Mouse (Mus musculus) hindbrain, postnatal 0 days (tissue): ENCODE results near the gene Gm973. TPM values are rescaled to one million over a fixed set of nuclear protein-coding genes. Genes with fewer than 3 reads are reported as not detected.
"Not testable (repeated sequence)": the region's sequence is repeated elsewhere in the genome, so short reads cannot be mapped to it uniquely, and the experiment has no call there.

Experiments used
- ATAC-seq: fragments of 200-750 bp; cut with Nextera tagmentation; 2 replicates; pipeline ENCODE4 v1.8.0; 2017; ENCODE audit warnings: mild to moderate bottlenecking, moderate TSS enrichment, moderate library complexity
- DNase-seq: peaks from one replicate; pipeline ENCODE4 v3.0.0-alpha.2; 2015; ENCODE audit warnings: low spot score
- H3K27ac ChIP-seq: fragments of 300-500 bp; sonication (generic); 2 replicates; pipeline ENCODE4 v1.5.1; 2014; ENCODE audit warnings: mild to moderate bottlenecking
- H3K27me3 ChIP-seq: fragments of 300-500 bp; sonication (generic); 2 replicates; pipeline ENCODE4 v1.6.1; 2014; ENCODE audit warnings: low read length, mixed read lengths; ENCODE audit not compliant: insufficient read depth
- H3K36me3 ChIP-seq: fragments of 300-500 bp; sonication (generic); 2 replicates; pipeline ENCODE4 v1.6.1; 2014; ENCODE audit warnings: low read length, mixed read lengths; ENCODE audit not compliant: insufficient read depth
- H3K4me1 ChIP-seq: fragments of 300-500 bp; sonication (generic); 2 replicates; pipeline ENCODE4 v1.6.1; 2014; ENCODE audit warnings: antibody characterized with exemption, low read length, mixed read lengths; ENCODE audit not compliant: insufficient read depth
- H3K4me2 ChIP-seq: fragments of 300-500 bp; sonication (generic); 2 replicates; pipeline ENCODE4 v1.6.1; 2014; ENCODE audit warnings: low read depth, mild to moderate bottlenecking, low read length, moderate library complexity, mixed read lengths
- H3K4me3 ChIP-seq: fragments of 300-500 bp; sonication (generic); 2 replicates; pipeline ENCODE4 v1.5.1; 2014; ENCODE audit warnings: low read length
- H3K9ac ChIP-seq: fragments of 300-500 bp; sonication (generic); replicated peaks from 2 replicates; pipeline ENCODE4 v1.6.1; 2014; ENCODE audit warnings: mild to moderate bottlenecking, low read length, moderate library complexity, mixed read lengths
- H3K9me3 ChIP-seq: fragments of 300-500 bp; sonication (generic); 2 replicates; pipeline ENCODE4 v1.6.1; 2016; ENCODE audit warnings: low read length, mixed read lengths
- CTCF ChIP-seq: IDR thresholded peaks from 2 replicates; pipeline ENCODE4 v1.5.1; 2016; ENCODE audit warnings: antibody characterized with exemption, control low read depth, low read depth
- WGBS: fragments of 180-500 bp; shearing (Covaris S2); extraction: QIAGEN DNeasy Blood & Tissue Kit; methylation state at CpG from one replicate; pipeline ENCODE4 v1.1.7; 2014; 5-methylcytosine and 5-hydroxymethylcytosine counted together
- polyA plus RNA-seq: library from polyadenylated mRNA; unstranded; fragments of >200 nt; fragmentation: Nextera tagmentation; extraction: Ambion mirVana; gene quantifications from 2 replicates; pipeline ENCODE4 v1.2.1, GENCODE M21; 2015
- total RNA-seq: library from RNA; depleted of rRNA; stranded (reverse); fragments of >200 nt; gene quantifications from 2 replicates; pipeline ENCODE4 v1.2.3, GENCODE M21; 2014

Gm973 gene
- total and polyA plus RNA-seq, 2 experiments from 2014 or later, result 11.9 to 12.5 TPM

DNA sequence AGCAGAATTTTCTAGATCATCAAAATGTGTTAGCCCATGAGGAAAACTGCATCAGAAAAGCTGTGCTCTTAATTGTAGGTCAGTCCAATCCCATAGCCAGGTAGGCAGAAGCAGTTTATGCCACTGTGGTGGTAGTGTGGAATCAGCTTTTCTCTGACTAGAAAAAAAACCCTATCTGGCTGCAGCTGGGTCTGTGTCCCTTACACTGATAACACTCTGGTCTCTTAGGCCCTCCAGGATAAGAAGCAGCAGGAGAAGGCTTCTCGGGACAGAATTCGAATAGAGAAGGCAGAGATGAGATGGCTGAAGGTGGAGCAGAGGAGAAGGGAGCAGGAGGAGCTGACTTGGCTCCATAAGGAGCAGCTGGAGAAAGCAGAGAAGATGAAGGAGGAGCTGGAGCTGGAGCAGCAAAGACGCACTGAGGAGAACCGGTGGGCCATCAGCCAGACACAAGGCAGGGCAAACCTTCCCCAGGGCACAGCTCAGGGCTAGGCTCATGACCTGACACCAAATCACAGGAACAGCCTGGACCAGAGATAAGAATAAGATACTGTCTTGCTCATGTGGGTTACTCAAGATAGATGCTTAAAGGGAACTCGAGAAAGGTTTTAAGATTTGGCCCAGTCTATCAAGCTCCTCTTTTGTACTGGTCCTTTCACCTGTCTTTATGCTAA is 116.1 kb downstream of the Gm973 start:
- no peak for TF ChIP-seq CTCF
- no peaks in the 10 kb centered on the region for H3K36me3 ChIP-seq
- H3K27ac ChIP-seq, result no peak overlapping the region
- H3K4me3 ChIP-seq, result no peak overlapping the region
- DNase-seq (no peak), ATAC-seq (no peak)
- H3K9ac ChIP-seq, result no peak overlapping the region
- H3K9me3 ChIP-seq, result no peaks in the 10 kb centered on the region
- no peaks in the 10 kb centered on the region for H3K4me1 ChIP-seq
- H3K27me3 ChIP-seq, result no peaks in the 10 kb centered on the region
- 86% methylated on average over 5 of the region's 5 CpGs for WGBS
- no peak overlapping the region for H3K4me2 ChIP-seq

- Histone ChIP-seq H3K9me3 (no peaks in the 10 kb centered on the region), H3K4me1 (no peaks in the 10 kb centered on the region), H3K4me2 (no peak overlapping the region), H3K27me3 (no peaks in the 10 kb centered on the region), H3K9ac (no peak overlapping the region), H3K36me3 (no peaks in the 10 kb centered on the region), H3K4me3 (no peak overlapping the region), H3K27ac (no peak overlapping the region)
- WGBS, result 32% methylated on average over 6 of the region's 6 CpGs
- ATAC-seq, result no peak
- no peak for TF ChIP-seq CTCF
- DNase-seq, result no peak
Observed at GRCm38 (mm10) chr1:59633056-59633455, 117.0 kb downstream of the Gm973 start.

- no peak overlapping the region for H3K9ac ChIP-seq
- H3K4me3 ChIP-seq, result no peak overlapping the region
- H3K4me1 ChIP-seq, result no peaks in the 10 kb centered on the region
- 95% methylated on average over 1 of the region's 1 CpGs for WGBS
- no peak for ATAC-seq
- H3K36me3 ChIP-seq, result no peaks in the 10 kb centered on the region
- H3K27ac ChIP-seq, result no peak overlapping the region
- no peak for TF ChIP-seq CTCF
- no peak for DNase-seq
- H3K27me3 ChIP-seq, result no peaks in the 10 kb centered on the region
- H3K9me3 ChIP-seq, result no peaks in the 10 kb centered on the region
- no peak overlapping the region for H3K4me2 ChIP-seq
Observed at GRCm38 (mm10) chr1:59636349-59636748, 120.3 kb downstream of the Gm973 start.

- Histone ChIP-seq H3K27ac (no peak overlapping the region), H3K4me1 (no peaks in the 10 kb centered on the region), H3K9ac (no peak overlapping the region), H3K36me3 (peaks cover 4% of the 10 kb centered on the region; the same call in 1 of the 2 replicates), H3K9me3 (no peaks in the 10 kb centered on the region), H3K4me2 (no peak overlapping the region), H3K4me3 (no peak overlapping the region), H3K27me3 (no peaks in the 10 kb centered on the region)
- TF ChIP-seq CTCF, result peak; percentile 20
- no peak for ATAC-seq
- DNase-seq, result no peak
- 84% methylated on average over 3 of the region's 3 CpGs for WGBS
Observed at GRCm38 (mm10) chr1:59638371-59638770, 122.3 kb downstream of the Gm973 start.

DNA sequence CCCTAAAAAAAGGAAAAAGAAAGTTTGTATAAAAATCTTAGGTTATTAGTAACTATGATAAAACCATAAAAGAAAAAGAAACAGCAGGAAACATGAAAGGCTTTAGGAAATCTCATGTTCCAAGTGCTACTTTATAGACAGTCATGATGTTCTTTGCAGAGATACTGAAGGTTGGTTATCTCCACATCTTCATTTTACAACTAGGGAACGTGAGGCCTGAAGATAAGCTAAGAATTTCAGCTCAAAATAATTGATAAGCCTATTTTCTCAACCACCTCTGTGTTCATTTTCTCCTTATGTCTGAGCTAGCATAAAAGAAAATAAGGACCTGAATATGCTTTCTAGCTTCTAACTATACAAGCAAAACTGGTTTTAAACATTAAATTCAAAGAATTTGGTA is 126.4 kb downstream of the Gm973 start:
- Histone ChIP-seq H3K27me3 (no peaks in the 10 kb centered on the region), H3K36me3 (peaks cover 8% of the 10 kb centered on the region; the same call in 1 of the 2 replicates), H3K4me3 (no peak overlapping the region), H3K9ac (no peak overlapping the region), H3K9me3 (no peaks in the 10 kb centered on the region), H3K4me1 (no peaks in the 10 kb centered on the region), H3K4me2 (no peak overlapping the region), H3K27ac (no peak overlapping the region)
- no peak for TF ChIP-seq CTCF
- no peak for DNase-seq
- no peak for ATAC-seq
- 93% methylated on average over 1 of the region's 1 CpGs for WGBS

DNA sequence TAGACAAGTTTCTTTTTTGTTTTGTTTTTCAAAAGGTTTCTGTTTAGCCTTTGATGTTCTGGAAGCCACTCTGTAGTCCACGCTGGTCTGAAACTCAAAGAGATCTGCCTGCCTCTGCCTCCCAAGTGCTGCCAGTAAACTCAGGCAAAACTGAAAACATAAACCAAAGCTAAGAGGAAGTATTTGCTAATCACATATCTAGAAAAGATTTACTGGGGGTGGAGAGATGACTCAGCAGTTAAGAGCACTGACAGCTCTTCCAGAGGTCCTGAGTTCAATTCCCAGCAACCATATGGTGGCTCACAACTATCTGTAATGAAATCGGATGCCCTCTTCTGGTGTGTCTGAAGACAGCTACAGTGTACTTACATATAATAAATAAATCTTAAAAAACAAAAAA is 130.4 kb downstream of the Gm973 start:
- not testable (repeated sequence) for H3K9ac ChIP-seq, H3K4me3 ChIP-seq, H3K4me2 ChIP-seq, DNase-seq, ATAC-seq, H3K27me3 ChIP-seq, H3K4me1 ChIP-seq, H3K9me3 ChIP-seq, H3K27ac ChIP-seq
- WGBS, result 96% methylated on average over 2 of the region's 2 CpGs
- peaks cover 12% of the 10 kb centered on the region; the same call in 1 of the 2 replicates for H3K36me3 ChIP-seq

DNA sequence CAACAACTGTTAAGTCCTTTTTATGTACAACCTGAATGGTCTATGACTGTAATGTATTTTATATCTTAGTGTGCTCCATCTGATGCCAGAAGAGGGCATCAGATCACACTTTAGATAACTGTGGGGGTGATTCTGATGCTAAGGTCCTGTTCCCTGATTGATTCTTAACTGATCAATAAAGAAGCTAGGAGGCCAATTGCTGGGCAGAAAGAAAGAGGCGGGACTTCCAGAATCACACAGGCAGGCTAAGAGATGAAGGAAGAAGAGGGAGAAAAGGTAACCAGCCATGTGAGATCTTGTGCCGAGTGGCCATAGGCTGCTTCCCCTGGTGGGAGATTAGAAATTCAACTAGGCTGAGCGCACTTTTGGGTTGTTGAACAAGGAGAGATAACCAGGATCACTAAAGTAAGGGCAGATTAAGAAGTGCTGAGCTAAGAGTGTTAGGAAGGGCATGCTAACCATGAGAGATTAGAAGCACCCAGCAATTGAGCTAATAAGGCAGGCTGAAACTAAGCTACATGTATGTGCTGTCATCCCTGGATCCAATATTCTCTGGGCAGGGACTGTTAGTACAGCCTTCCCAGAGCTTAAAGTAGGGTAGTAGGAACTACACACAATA is 135.2 kb downstream of the Gm973 start:
- no peak overlapping the region for H3K4me2 ChIP-seq
- no peak overlapping the region for H3K27ac ChIP-seq
- H3K4me3 ChIP-seq, result no peak overlapping the region
- H3K36me3 ChIP-seq, result peaks cover 7% of the 10 kb centered on the region; the same call in 1 of the 2 replicates
- 89% methylated on average over 3 of the region's 3 CpGs for WGBS
- no peaks in the 10 kb centered on the region for H3K4me1 ChIP-seq
- TF ChIP-seq CTCF, result no peak
- H3K9ac ChIP-seq, result no peak overlapping the region
- H3K9me3 ChIP-seq, result no peaks in the 10 kb centered on the region
- ATAC-seq (no peak), DNase-seq (no peak)
- no peaks in the 10 kb centered on the region for H3K27me3 ChIP-seq
